In the genomic region with DNA sequence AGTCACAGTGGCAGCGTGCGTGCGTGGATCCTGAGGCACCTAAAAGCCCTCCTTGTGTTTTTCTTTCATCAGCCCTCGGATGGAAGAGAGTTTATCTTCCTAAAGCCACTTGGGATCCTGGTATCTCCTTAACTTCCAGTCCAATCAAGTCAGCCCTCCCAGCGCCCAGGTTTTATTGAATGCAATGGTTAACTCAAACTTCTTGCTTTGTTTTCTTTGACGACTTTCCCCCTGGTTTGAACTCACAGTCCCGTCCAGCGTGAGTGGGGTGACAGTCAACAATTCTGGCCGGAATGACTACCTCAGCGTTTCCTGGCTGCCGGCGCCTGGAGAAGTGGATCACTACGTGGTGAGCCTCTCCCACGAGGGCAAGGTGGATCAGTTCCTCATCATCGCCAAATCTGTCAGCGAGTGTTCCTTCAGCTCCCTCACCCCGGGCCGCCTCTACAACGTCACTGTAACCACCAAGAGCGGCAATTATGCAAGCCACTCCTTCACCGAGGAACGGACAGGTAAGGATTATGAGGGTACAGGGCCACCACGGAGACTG, we compare ENCODE assay signal across 8 mouse cellular contexts. TPM values are rescaled to one million over a fixed set of nuclear protein-coding genes. Genes with fewer than 3 reads are reported as not detected.
A peak's percentile ranks its signal among the peaks of the same experiment; 100 is the strongest.
DNase-seq lines count a peak whose midpoint lies in the region; ATAC-seq and TF ChIP-seq lines count a peak whose summit lies in the region.

No protein-coding gene starts in this region.

- H3K9ac ChIP-seq in forebrain, postnatal 0 days = no peak overlapping the region

- H3K4me2 ChIP-seq in forebrain, postnatal 0 days (ENCODE audit: low read depth) = peak overlapping the region; percentile 43

- TF ChIP-seq CTCF in forebrain, postnatal 0 days (IDR thresholded peaks at IDR 0.05; ENCODE audit: low read depth) = no peak

- no peaks in the 10 kb centered on the region for H3K27me3 ChIP-seq in forebrain, postnatal 0 days (ENCODE audit: insufficient read depth, low read length)
- peaks cover 13% of the 10 kb centered on the region for H3K27me3 ChIP-seq in midbrain, embryonic 10.5 days (ENCODE audit: low read depth, poor library complexity, severe bottlenecking)

- no peak overlapping the region for H3K4me3 ChIP-seq in forebrain, postnatal 0 days (ENCODE audit: low read depth, low read length)
- H3K4me3 ChIP-seq in midbrain, embryonic 10.5 days = peak overlapping the region; percentile 28

- WGBS in forebrain, postnatal 0 days = 15% methylated on average over 23 of the region's 23 CpGs
- WGBS in midbrain, embryonic 10.5 days = 19% methylated on average over 23 of the region's 23 CpGs

- H3K9me3 ChIP-seq in forebrain, postnatal 0 days (ENCODE audit: low read length) = no peaks in the 10 kb centered on the region
- no peaks in the 10 kb centered on the region for H3K9me3 ChIP-seq in midbrain, embryonic 10.5 days (replicated peaks)

- no peak for ATAC-seq in forebrain, postnatal 0 days
- no peak for ATAC-seq in erythroblast, adult 5-6 weeks (replicated peaks; ENCODE audit: low FRiP score, poor library complexity, severe bottlenecking)

- H3K4me1 ChIP-seq in forebrain, postnatal 0 days (ENCODE audit: insufficient read depth) = peaks cover 6% of the 10 kb centered on the region; the same call in 1 of the 2 replicates
- H3K4me1 ChIP-seq in midbrain, embryonic 10.5 days = peaks cover 20% of the 10 kb centered on the region

- peak; percentile 10 for DNase-seq in gastrocnemius, postnatal 14 days
- no peak for DNase-seq in gastrocnemius, postnatal 36 days
- peak; percentile 18 for DNase-seq in brain, adult 2 months (ENCODE audit: low read depth, low spot score)
- DNase-seq in forebrain, postnatal 0 days = no peak
- DNase-seq in midbrain, embryonic 10.5 days (ENCODE audit: low spot score) = peak; percentile 19
- DNase-seq in layer of hippocampus, adult 18-20 months (ENCODE audit: low spot score in 2 of 2) = no peak
- no peak for DNase-seq in right cerebral cortex, postnatal 36 days (ENCODE audit: low spot score in 2 of 2)

- no peak overlapping the region for H3K27ac ChIP-seq in forebrain, postnatal 0 days (ENCODE audit: low read depth, low read length)
- H3K27ac ChIP-seq in midbrain, embryonic 10.5 days (replicated peaks) = no peak overlapping the region

- no peaks in the 10 kb centered on the region for H3K36me3 ChIP-seq in forebrain, postnatal 0 days (ENCODE audit: insufficient read depth)
- no peaks in the 10 kb centered on the region for H3K36me3 ChIP-seq in midbrain, embryonic 10.5 days

- intact Hi-C loops in gastrocnemius, postnatal 14 days (cut with DNase I; ENCODE audit: low total_unique reads) = loop anchor here (5.0 kb wide), 1 partner anchor 516 kb away; no protein-coding TSS in a partner anchor
- intact Hi-C loops in gastrocnemius, postnatal 36 days (cut with DNase I) = loop anchor here (2.0 kb wide), 1 partner anchor 518 kb away; no protein-coding TSS in a partner anchor

RNA-seq across cellular contexts. Expression of gene Ptprb, which starts 55.7 kb away (rescaled TPM):
- total RNA-seq in gastrocnemius, postnatal 14 days (2021) = 10 to 100 TPM; 38.6 to 50.3 TPM
- 10 to 100 TPM; 26.0 to 27.8 TPM for total RNA-seq in gastrocnemius, postnatal 36 days (2021)
- total RNA-seq in forebrain, postnatal 0 days (2014; rRNA removed) = 6.3 and 9.8 TPM in 2 replicates
- polyA plus RNA-seq in forebrain, postnatal 0 days (2015; fragmentation: Nextera tagmentation; extraction: Ambion mirVana) = 1.4 and 2.3 TPM in 2 replicates
- polyA plus RNA-seq in midbrain, embryonic 10.5 days (2016; fragmentation: Nextera tagmentation; extraction: Ambion mirVana) = 2.0 and 2.8 TPM in 2 replicates
- 10 to 100 TPM; 11.5 to 11.7 TPM for total RNA-seq in layer of hippocampus, adult 18-20 months (2021)
- not detected in 2 replicates for total RNA-seq in erythroblast, adult 5-6 weeks (2015; ENCODE audit: low replicate concordance)
- not detected in 2 replicates for total RNA-seq in erythroblast, adult 5-6 weeks (2017; ENCODE audit: low replicate concordance)

Comparison
In these comparisons a context has a peak if more than half of its experiments do, and no peak if none do; other contexts are left out.
1. DNase-seq: peak in gastrocnemius, postnatal 14 days (single experiment), brain, adult 2 months (single experiment) and midbrain, embryonic 10.5 days (single experiment); none in gastrocnemius, postnatal 36 days (0 of 2), forebrain, postnatal 0 days (single experiment), layer of hippocampus, adult 18-20 months (0 of 2) and right cerebral cortex, postnatal 36 days (0 of 2).